In the genomic region with DNA sequence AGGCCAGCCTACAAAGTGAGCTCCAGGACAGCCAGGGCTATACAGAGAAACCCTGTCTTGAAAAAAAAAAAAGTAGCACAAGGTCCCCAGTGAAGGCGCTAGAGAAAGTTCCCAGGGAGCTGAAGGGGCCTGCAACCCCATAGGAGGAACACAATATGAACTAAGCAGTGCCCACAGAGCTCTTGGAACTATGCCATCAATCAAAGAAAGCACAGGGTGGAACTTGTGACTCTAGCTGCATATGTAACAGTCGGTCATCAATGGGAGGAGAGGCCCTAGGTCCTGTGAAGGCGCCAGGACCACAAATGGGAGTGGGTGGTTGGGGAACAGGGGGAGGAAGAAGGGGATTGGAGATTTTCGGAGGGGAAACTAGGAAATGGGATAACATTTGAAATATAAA, we compare ENCODE assay signal across 19 mouse cellular contexts. TPM values are rescaled to one million over a fixed set of nuclear protein-coding genes. Genes with fewer than 3 reads are reported as not detected.
DNase-seq lines count a peak whose midpoint lies in the region; ATAC-seq and TF ChIP-seq lines count a peak whose summit lies in the region.
"Had no signal": no experiment of that assay in that cellular context is flagged by ENCODE, and none has a peak within 500 bp of the region (broad histone marks: within the 10 kb centered on the region; RNA-seq: fewer than 3 reads in every experiment).

No protein-coding gene starts in this region.

- peak; percentile 68 for DNase-seq in heart, adult 11 months
- DNase-seq in heart, adult 18-20 months, result no peak
- peak; percentile 19 for DNase-seq in R1 (ENCODE audit: low read depth, low spot score)
- no peak for DNase-seq in lung, adult 2 months
- DNase-seq: adrenal gland, adult 2 months; adrenal gland, postnatal 10 days; adrenal gland, postnatal 25 days; cerebellum, adult 11-12 months; cerebellum, adult 2 months; cerebellum, adult 9-10 months; cerebellum, postnatal 10 days; cerebellum, postnatal 25 days; forebrain, postnatal 0 days had no signal

- no peak overlapping the region for H3K4me2 ChIP-seq in forebrain, embryonic 13.5 days
- no peak overlapping the region for H3K4me2 ChIP-seq in forebrain, embryonic 12.5 days
- no peak overlapping the region for H3K4me2 ChIP-seq in hindbrain, embryonic 12.5 days (replicated peaks)
- H3K4me2 ChIP-seq: embryonic facial prominence, embryonic 12.5 days had no signal

- TF ChIP-seq POLR2A in lung, adult 2 months (IDR thresholded peaks at IDR 0.05; ENCODE audit: borderline replicate concordance, extremely low read depth, low read depth, low read length), result no peak

- WGBS in forebrain, embryonic 13.5 days, result 76% methylated on average over 4 of the region's 4 CpGs
- WGBS in forebrain, embryonic 12.5 days, result 88% methylated on average over 4 of the region's 4 CpGs
- 85% methylated on average over 4 of the region's 4 CpGs for WGBS in hindbrain, embryonic 12.5 days
- WGBS in lung, adult 2 months, result 95% methylated on average over 4 of the region's 4 CpGs

- no peak overlapping the region for H3K9ac ChIP-seq in forebrain, embryonic 13.5 days
- no peak overlapping the region for H3K9ac ChIP-seq in forebrain, embryonic 12.5 days
- no peak overlapping the region for H3K9ac ChIP-seq in hindbrain, embryonic 12.5 days
- H3K9ac ChIP-seq: embryonic facial prominence, embryonic 12.5 days; forebrain, postnatal 0 days had no signal

- no peaks in the 10 kb centered on the region for H3K27me3 ChIP-seq in forebrain, embryonic 13.5 days
- no peaks in the 10 kb centered on the region for H3K27me3 ChIP-seq in forebrain, embryonic 12.5 days
- no peaks in the 10 kb centered on the region for H3K27me3 ChIP-seq in hindbrain, embryonic 12.5 days
- H3K27me3 ChIP-seq: embryonic facial prominence, embryonic 12.5 days; Patski had no signal

- no peak overlapping the region for H3K27ac ChIP-seq in forebrain, embryonic 13.5 days
- H3K27ac ChIP-seq in forebrain, embryonic 12.5 days, result no peak overlapping the region
- no peak overlapping the region for H3K27ac ChIP-seq in hindbrain, embryonic 12.5 days
- H3K27ac ChIP-seq: embryonic facial prominence, embryonic 10.5 days; embryonic facial prominence, embryonic 12.5 days had no signal

- no peak overlapping the region for H3K4me3 ChIP-seq in forebrain, embryonic 13.5 days
- no peak overlapping the region for H3K4me3 ChIP-seq in forebrain, embryonic 12.5 days (replicated peaks)
- no peak overlapping the region for H3K4me3 ChIP-seq in hindbrain, embryonic 12.5 days
- H3K4me3 ChIP-seq in lung, adult 2 months (replicated peaks; ENCODE audit: extremely low read depth, low read depth, low read length), result no peak overlapping the region
- H3K4me3 ChIP-seq: embryonic facial prominence, embryonic 10.5 days; embryonic facial prominence, embryonic 12.5 days had no signal

- no peak for TF ChIP-seq CTCF in lung, adult 2 months (IDR thresholded peaks at IDR 0.05; ENCODE audit: insufficient read depth, low read length)

- peaks cover 27% of the 10 kb centered on the region for H3K36me3 ChIP-seq in forebrain, embryonic 13.5 days (ENCODE audit: poor library complexity, severe bottlenecking)
- H3K36me3 ChIP-seq in forebrain, embryonic 12.5 days (replicated peaks), result peaks cover 19% of the 10 kb centered on the region
- peaks cover 34% of the 10 kb centered on the region for H3K36me3 ChIP-seq in hindbrain, embryonic 12.5 days

- no peaks in the 10 kb centered on the region for H3K9me3 ChIP-seq in forebrain, embryonic 13.5 days (replicated peaks)
- H3K9me3 ChIP-seq in forebrain, embryonic 12.5 days, result no peaks in the 10 kb centered on the region
- no peaks in the 10 kb centered on the region for H3K9me3 ChIP-seq in hindbrain, embryonic 12.5 days (replicated peaks)
- H3K9me3 ChIP-seq: embryonic facial prominence, embryonic 10.5 days; embryonic facial prominence, embryonic 12.5 days had no signal

- H3K4me1 ChIP-seq in forebrain, embryonic 13.5 days, result no peaks in the 10 kb centered on the region
- H3K4me1 ChIP-seq in forebrain, embryonic 12.5 days, result no peaks in the 10 kb centered on the region
- no peaks in the 10 kb centered on the region for H3K4me1 ChIP-seq in hindbrain, embryonic 12.5 days
- no peaks in the 10 kb centered on the region for H3K4me1 ChIP-seq in lung, adult 2 months (ENCODE audit: control insufficient read depth, insufficient read depth, low read length)
- H3K4me1 ChIP-seq: embryonic facial prominence, embryonic 10.5 days; embryonic facial prominence, embryonic 12.5 days had no signal

- ATAC-seq in forebrain, embryonic 13.5 days, result 0 out of 2 replicates have a peak, but pooled peaks have one; percentile 19
- ATAC-seq in forebrain, embryonic 12.5 days (ENCODE audit: low FRiP score), result no peak
- no peak for ATAC-seq in hindbrain, embryonic 12.5 days (ENCODE audit: low FRiP score)
- ATAC-seq: forebrain, postnatal 0 days; Patski had no signal

RNA-seq across cellular contexts. Expression of a gene that starts 17.4 kb away (rescaled TPM):
- 172 and 197 TPM in 2 replicates for polyA plus RNA-seq in forebrain, embryonic 13.5 days (2015; fragmentation: Nextera tagmentation; extraction: Ambion mirVana)
- polyA plus RNA-seq in forebrain, embryonic 12.5 days (2016; fragmentation: Nextera tagmentation; extraction: Ambion mirVana), result 256 and 263 TPM in 2 replicates
- total RNA-seq in heart, adult 18-20 months (2021), result 1 to 10 TPM; 6.0 to 6.5 TPM
- 175 and 179 TPM in 2 replicates for polyA plus RNA-seq in hindbrain, embryonic 12.5 days (2016; fragmentation: Nextera tagmentation; extraction: Ambion mirVana)
- 6.9 and 11.5 TPM in 2 replicates for polyA plus RNA-seq in lung, adult 2 months (2012; rRNA removed)

RNA-seq across cellular contexts. Expression of a gene that starts 40.3 kb away (rescaled TPM):
- polyA plus RNA-seq in forebrain, embryonic 13.5 days (2015; fragmentation: Nextera tagmentation; extraction: Ambion mirVana), result 146 and 156 TPM in 2 replicates
- 164 and 165 TPM in 2 replicates for polyA plus RNA-seq in forebrain, embryonic 12.5 days (2016; fragmentation: Nextera tagmentation; extraction: Ambion mirVana)
- 10 to 100 TPM; 69.2 to 71.5 TPM for total RNA-seq in heart, adult 18-20 months (2021)
- 184 and 188 TPM in 2 replicates for polyA plus RNA-seq in hindbrain, embryonic 12.5 days (2016; fragmentation: Nextera tagmentation; extraction: Ambion mirVana)
- 8.9 and 12.2 TPM in 2 replicates for polyA plus RNA-seq in lung, adult 2 months (2012; rRNA removed)

RNA-seq across cellular contexts. Expression of a gene that starts 48.7 kb away (rescaled TPM):
- 0.10 and 0.42 TPM in 2 replicates for polyA plus RNA-seq in forebrain, embryonic 13.5 days (2015; fragmentation: Nextera tagmentation; extraction: Ambion mirVana)
- polyA plus RNA-seq in forebrain, embryonic 12.5 days (2016; fragmentation: Nextera tagmentation; extraction: Ambion mirVana), result 0.13 and 0.24 TPM in 2 replicates
- not detected for total RNA-seq in heart, adult 18-20 months (2021)
- 0.27 and 0.37 TPM in 2 replicates for polyA plus RNA-seq in hindbrain, embryonic 12.5 days (2016; fragmentation: Nextera tagmentation; extraction: Ambion mirVana)
- 0.09 and 0.17 TPM in 2 replicates for polyA plus RNA-seq in lung, adult 2 months (2012; rRNA removed)

Comparison
In these comparisons a context has a peak if more than half of its experiments do, and no peak if none do; other contexts are left out.
1. DNase-seq: peak in heart, adult 11 months (single experiment) and R1 (single experiment); none in heart, adult 18-20 months (0 of 2) and lung, adult 2 months (single experiment).
2. RNA of a gene that starts 17.4 kb away (polyA plus RNA-seq): 256 to 263 TPM in forebrain, embryonic 12.5 days, 175 to 179 TPM in hindbrain, embryonic 12.5 days and 172 to 197 TPM in forebrain, embryonic 13.5 days; 6.9 to 11.5 TPM in lung, adult 2 months; every median in the first group is over 10 times any median in the second.
3. RNA of a gene that starts 40.3 kb away (polyA plus RNA-seq): 184 to 188 TPM in hindbrain, embryonic 12.5 days, 164 to 165 TPM in forebrain, embryonic 12.5 days and 146 to 156 TPM in forebrain, embryonic 13.5 days; 8.9 to 12.2 TPM in lung, adult 2 months; every median in the first group is over 10 times any median in the second.